Mouse (Mus musculus): ENCODE measurements around the gene Eya2.

Gene Eya2

GRCm38 (mm10) chr2:165818985-165819948 is 224.4 kb downstream of the Eya2 start:
- peak; percentile 54 to 57 for DNase-seq (ENCODE audit: low spot score in 2 of 2)

GRCm38 (mm10) chr2:165820073-165820472 is 225.2 kb downstream of the Eya2 start:
- no peak for DNase-seq (ENCODE audit: low spot score in 2 of 2)

- no peak for DNase-seq (ENCODE audit: low spot score in 2 of 2)
These were observed 225.8 kb downstream of the Eya2 start for GRCm38 (mm10) chr2:165820504-165821095.
